Mouse (Mus musculus): ENCODE data around the gene Brdt. TPM values are rescaled to one million over a fixed set of nuclear protein-coding genes. Genes with fewer than 3 reads are reported as not detected.

Gene Brdt
- polyA plus RNA-seq, 1 experiment from 2014 or later, result 2.4 TPM

- H3K27ac ChIP-seq (replicated peaks), result no peak overlapping the region
- no peaks in the 10 kb centered on the region for H3K27me3 ChIP-seq
- H3K4me1 ChIP-seq, result no peaks in the 10 kb centered on the region
- H3K9ac ChIP-seq (replicated peaks), result no peak overlapping the region
- 90% methylated on average over 2 of the region's 2 CpGs for WGBS
- no peaks in the 10 kb centered on the region for H3K36me3 ChIP-seq
- H3K4me2 ChIP-seq (replicated peaks), result no peak overlapping the region
- no peaks in the 10 kb centered on the region for H3K9me3 ChIP-seq
- H3K4me3 ChIP-seq, result no peak overlapping the region
- no peak for ATAC-seq (ENCODE audit: low FRiP score, low read depth)
These were observed 58.4 kb downstream of the Brdt start for GRCm38 (mm10) chr5:107389373-107389772.

GRCm38 (mm10) chr5:107394437-107394836 lies 63.5 kb downstream of the Brdt start:
- no peak for ATAC-seq (ENCODE audit: low FRiP score, low read depth)
- Histone ChIP-seq H3K27me3 (no peaks in the 10 kb centered on the region), H3K4me1 (no peaks in the 10 kb centered on the region), H3K4me3 (no peak overlapping the region), H3K4me2 (replicated peaks) (no peak overlapping the region), H3K36me3 (no peaks in the 10 kb centered on the region), H3K27ac (replicated peaks) (no peak overlapping the region), H3K9me3 (no peaks in the 10 kb centered on the region), H3K9ac (replicated peaks) (no peak overlapping the region)
- WGBS, result 83% methylated on average over 2 of the region's 2 CpGs

GRCm38 (mm10) chr5:107402436-107402835 lies 71.5 kb downstream of the Brdt start, which contains the start of gene Ephx4:
Gene Ephx4, plus strand, starts transcription at chr5:107402736.
- no peak for ATAC-seq (ENCODE audit: low FRiP score, low read depth)
- Histone ChIP-seq H3K36me3 (no peaks in the 10 kb centered on the region), H3K4me1 (peaks cover 12% of the 10 kb centered on the region), H3K9ac (replicated peaks) (peak within 1 kb of the TSS; percentile 58), H3K9me3 (no peaks in the 10 kb centered on the region; the same call in 1 of the 2 replicates), H3K4me3 (peak within 1 kb of the TSS; percentile 65), H3K27me3 (peaks cover 34% of the 10 kb centered on the region), H3K4me2 (replicated peaks) (peak within 1 kb of the TSS; percentile 99), H3K27ac (replicated peaks) (no peak within 1 kb of the TSS)
- 24% methylated on average over 5 of the region's 5 CpGs for WGBS

GRCm38 (mm10) chr5:107403011-107403946 lies 72.3 kb downstream of the Brdt start:
- Histone ChIP-seq H3K9ac (replicated peaks) (peak overlapping the region; percentile 58), H3K9me3 (no peaks in the 10 kb centered on the region; the same call in 1 of the 2 replicates), H3K4me2 (replicated peaks) (peak overlapping the region; percentile 99), H3K36me3 (no peaks in the 10 kb centered on the region), H3K4me1 (peaks cover 12% of the 10 kb centered on the region), H3K27me3 (peaks cover 34% of the 10 kb centered on the region), H3K4me3 (peak overlapping the region; percentile 65), H3K27ac (replicated peaks) (no peak overlapping the region)
- under 1% methylated on average over 77 of the region's 80 CpGs for WGBS
- ATAC-seq (ENCODE audit: low FRiP score, low read depth), result peak; percentile 85

- Histone ChIP-seq H3K27ac (replicated peaks) (no peak overlapping the region), H3K36me3 (no peaks in the 10 kb centered on the region), H3K27me3 (peaks cover 34% of the 10 kb centered on the region), H3K4me2 (replicated peaks) (peak overlapping the region; percentile 99), H3K4me1 (peaks cover 12% of the 10 kb centered on the region), H3K9me3 (no peaks in the 10 kb centered on the region; the same call in 1 of the 2 replicates), H3K9ac (replicated peaks) (peak overlapping the region; percentile 58), H3K4me3 (peak overlapping the region; percentile 65)
- 28% methylated on average over 12 of the region's 12 CpGs for WGBS
- ATAC-seq (ENCODE audit: low FRiP score, low read depth), result no peak
These were observed 73.2 kb downstream of the Brdt start for GRCm38 (mm10) chr5:107403947-107404684.

- H3K4me1 ChIP-seq, result peaks cover 12% of the 10 kb centered on the region
- no peak overlapping the region for H3K9ac ChIP-seq (replicated peaks)
- no peak overlapping the region for H3K4me2 ChIP-seq (replicated peaks)
- no peak for ATAC-seq (ENCODE audit: low FRiP score, low read depth)
- no peaks in the 10 kb centered on the region; the same call in 1 of the 2 replicates for H3K9me3 ChIP-seq
- 86% methylated on average over 4 of the region's 4 CpGs for WGBS
- no peaks in the 10 kb centered on the region for H3K36me3 ChIP-seq
- peaks cover 34% of the 10 kb centered on the region for H3K27me3 ChIP-seq
- H3K27ac ChIP-seq (replicated peaks), result no peak overlapping the region
- H3K4me3 ChIP-seq, result no peak overlapping the region
These were observed 74.4 kb downstream of the Brdt start for GRCm38 (mm10) chr5:107405361-107405760.

GRCm38 (mm10) chr5:107410305-107410704 lies 79.3 kb downstream of the Brdt start:
- no peak overlapping the region for H3K4me2 ChIP-seq (replicated peaks)
- H3K9me3 ChIP-seq, result no peaks in the 10 kb centered on the region
- no peaks in the 10 kb centered on the region for H3K36me3 ChIP-seq
- no peak for ATAC-seq (ENCODE audit: low FRiP score, low read depth)
- no peak overlapping the region for H3K9ac ChIP-seq (replicated peaks)
- H3K27me3 ChIP-seq, result peaks cover 1% of the 10 kb centered on the region
- no peak overlapping the region for H3K27ac ChIP-seq (replicated peaks)
- no peaks in the 10 kb centered on the region for H3K4me1 ChIP-seq
- 92% methylated on average over 1 of the region's 1 CpGs for WGBS
- H3K4me3 ChIP-seq, result no peak overlapping the region

GRCm38 (mm10) chr5:107411326-107411725 lies 80.4 kb downstream of the Brdt start:
- H3K36me3 ChIP-seq, result no peaks in the 10 kb centered on the region
- H3K27ac ChIP-seq (replicated peaks), result no peak overlapping the region
- no peak overlapping the region for H3K9ac ChIP-seq (replicated peaks)
- no peaks in the 10 kb centered on the region for H3K27me3 ChIP-seq
- H3K4me2 ChIP-seq (replicated peaks), result no peak overlapping the region
- 80% methylated on average over 4 of the region's 4 CpGs for WGBS
- no peaks in the 10 kb centered on the region for H3K9me3 ChIP-seq
- no peak overlapping the region for H3K4me3 ChIP-seq
- no peak for ATAC-seq (ENCODE audit: low FRiP score, low read depth)
- H3K4me1 ChIP-seq, result no peaks in the 10 kb centered on the region

- Histone ChIP-seq H3K4me3 (no peak overlapping the region), H3K27ac (replicated peaks) (no peak overlapping the region), H3K27me3 (no peaks in the 10 kb centered on the region), H3K9me3 (no peaks in the 10 kb centered on the region), H3K4me2 (replicated peaks) (no peak overlapping the region), H3K4me1 (no peaks in the 10 kb centered on the region), H3K9ac (replicated peaks) (no peak overlapping the region), H3K36me3 (no peaks in the 10 kb centered on the region)
- no peak for ATAC-seq (ENCODE audit: low FRiP score, low read depth)
- WGBS, result 91% methylated on average over 2 of the region's 2 CpGs
These were observed 81.3 kb downstream of the Brdt start for GRCm38 (mm10) chr5:107412285-107412684.

- H3K27me3 ChIP-seq, result no peaks in the 10 kb centered on the region
- H3K4me2 ChIP-seq (replicated peaks), result no peak overlapping the region
- no peak for ATAC-seq (ENCODE audit: low FRiP score, low read depth)
- WGBS, result 81% methylated on average over 2 of the region's 2 CpGs
- no peaks in the 10 kb centered on the region for H3K4me1 ChIP-seq
- no peaks in the 10 kb centered on the region for H3K36me3 ChIP-seq
- H3K9ac ChIP-seq (replicated peaks), result no peak overlapping the region
- H3K9me3 ChIP-seq, result no peaks in the 10 kb centered on the region
- H3K4me3 ChIP-seq, result no peak overlapping the region
- no peak overlapping the region for H3K27ac ChIP-seq (replicated peaks)
These were observed 84.1 kb downstream of the Brdt start for GRCm38 (mm10) chr5:107415098-107415497.

- Histone ChIP-seq H3K27ac (replicated peaks) (no peak overlapping the region), H3K27me3 (no peaks in the 10 kb centered on the region), H3K9me3 (no peaks in the 10 kb centered on the region), H3K4me3 (no peak overlapping the region), H3K4me1 (no peaks in the 10 kb centered on the region), H3K36me3 (no peaks in the 10 kb centered on the region), H3K9ac (replicated peaks) (no peak overlapping the region), H3K4me2 (replicated peaks) (no peak overlapping the region)
- ATAC-seq (ENCODE audit: low FRiP score, low read depth), result no peak
- 83% methylated on average over 1 of the region's 1 CpGs for WGBS
These were observed 90.7 kb downstream of the Brdt start for GRCm38 (mm10) chr5:107421676-107422075.

- Histone ChIP-seq H3K27ac (replicated peaks) (no peak within 1 kb of the TSS), H3K36me3 (no peaks in the 10 kb centered on the region), H3K27me3 (no peaks in the 10 kb centered on the region; the same call in 1 of the 2 replicates), H3K9me3 (no peaks in the 10 kb centered on the region), H3K4me1 (no peaks in the 10 kb centered on the region), H3K4me3 (no peak within 1 kb of the TSS), H3K9ac (replicated peaks) (no peak within 1 kb of the TSS), H3K4me2 (replicated peaks) (no peak within 1 kb of the TSS)
- no peak for ATAC-seq (ENCODE audit: low FRiP score, low read depth)
- 84% methylated on average over 3 of the region's 3 CpGs for whole genome bisulfite sequencing
These were observed 100.3 kb downstream of the Brdt start, which contains the start of gene Lpcat2b for GRCm38 (mm10) chr5:107431249-107431648. Gene Lpcat2b, plus strand, starts transcription at chr5:107431549.

Data from midbrain, embryonic 12.5 days (tissue).